Mouse (Mus musculus) spleen, adult 2 months (tissue): Measurements from ENCODE around the gene Zfp988.
"Not testable (repeated sequence)": the region's sequence is repeated elsewhere in the genome, so short reads cannot be mapped to it uniquely, and the experiment has no call there.

Source experiments
- CTCF ChIP-seq: fragments of 200-500 bp; IDR thresholded peaks from 2 replicates; pipeline ENCODE4 v1.5.1; 2011; ENCODE audit warnings: mild to moderate bottlenecking, inconsistent platforms; ENCODE audit not compliant: insufficient read depth, insufficient read length, insufficient replicate concordance; ENCODE audit errors: extremely low read depth
- POLR2A ChIP-seq: fragments of 200-500 bp; IDR thresholded peaks from 2 replicates; pipeline ENCODE4 v1.6.1; 2011; ENCODE audit warnings: low read depth, low read length, inconsistent platforms

GRCm38 (mm10) chr4:147338706-147339105, 33.2 kb downstream of the Zfp988 start:
- TF ChIP-seq CTCF, POLR2A: not testable (repeated sequence)
